ENCODE assay signal across 27 mouse cellular contexts in the genomic region with DNA sequence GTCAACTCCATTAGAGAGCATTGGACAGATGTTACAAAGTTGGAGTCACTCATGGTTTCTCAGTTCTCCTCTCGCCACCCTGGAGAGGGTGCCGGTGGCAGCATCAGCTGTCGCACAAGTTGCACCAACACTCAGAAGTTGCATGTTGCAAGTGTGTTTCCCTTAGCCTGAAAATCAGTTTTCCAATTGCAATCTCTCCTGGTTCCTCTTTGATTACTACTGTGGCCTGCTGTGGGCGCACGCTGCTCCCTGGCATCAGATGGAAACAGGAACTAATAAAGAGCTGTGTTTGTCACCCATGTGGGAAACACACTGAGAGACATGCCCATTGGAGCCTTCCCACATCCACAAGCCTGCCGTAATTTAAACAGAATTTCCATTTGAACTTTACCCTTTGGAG. TPM values are rescaled to one million over a fixed set of nuclear protein-coding genes. Genes with fewer than 3 reads are reported as not detected.
DNase-seq lines count a peak whose midpoint lies in the region; ATAC-seq and TF ChIP-seq lines count a peak whose summit lies in the region.
"Had no signal": no experiment of that assay in that cellular context is flagged by ENCODE, and none has a peak within 500 bp of the region (broad histone marks: within the 10 kb centered on the region; RNA-seq: fewer than 3 reads in every experiment).

No protein-coding gene starts in this region.

- peak overlapping the region; percentile 36 for H3K27ac ChIP-seq in bone marrow macrophage, adult 2 months (ENCODE audit: insufficient read depth, low read depth, low read length)
- no peak overlapping the region for H3K27ac ChIP-seq in hindbrain, embryonic 10.5 days
- H3K27ac ChIP-seq in intestine, postnatal 0 days (ENCODE audit: low read depth, low read length), result no peak overlapping the region
- H3K27ac ChIP-seq: embryonic facial prominence, embryonic 12.5 days; embryonic facial prominence, embryonic 15.5 days; heart, adult 2 months; heart, embryonic 10.5 days; heart, embryonic 13.5 days; hindbrain, embryonic 13.5 days; intestine, embryonic 15.5 days had no signal

- peaks cover 35% of the 10 kb centered on the region for H3K36me3 ChIP-seq in hindbrain, embryonic 10.5 days
- peaks cover 7% of the 10 kb centered on the region; the same call in 1 of the 2 replicates for H3K36me3 ChIP-seq in intestine, postnatal 0 days (ENCODE audit: control insufficient read depth, insufficient read depth)
- H3K36me3 ChIP-seq: embryonic facial prominence, embryonic 12.5 days; intestine, embryonic 15.5 days had no signal

- TF ChIP-seq CTCF in bone marrow macrophage, adult 2 months (IDR thresholded peaks at IDR 0.05; ENCODE audit: low read depth, low read length), result no peak
- no peak for TF ChIP-seq CTCF in intestine, postnatal 0 days (IDR thresholded peaks at IDR 0.05; ENCODE audit: low read depth)

- peaks cover 8% of the 10 kb centered on the region for H3K4me1 ChIP-seq in bone marrow macrophage, adult 2 months (ENCODE audit: control insufficient read depth, insufficient read depth, low read length)
- H3K4me1 ChIP-seq in hindbrain, embryonic 10.5 days (replicated peaks), result no peaks in the 10 kb centered on the region
- H3K4me1 ChIP-seq in intestine, postnatal 0 days (replicated peaks; ENCODE audit: control insufficient read depth, insufficient read depth, low read length), result no peaks in the 10 kb centered on the region
- H3K4me1 ChIP-seq: embryonic facial prominence, embryonic 12.5 days; embryonic facial prominence, embryonic 15.5 days; heart, embryonic 10.5 days; hindbrain, embryonic 13.5 days; intestine, embryonic 15.5 days had no signal

- H3K9ac ChIP-seq in intestine, postnatal 0 days (ENCODE audit: low read depth, low read length), result no peak overlapping the region
- H3K9ac ChIP-seq: embryonic facial prominence, embryonic 12.5 days; embryonic facial prominence, embryonic 15.5 days; forebrain, postnatal 0 days; heart, embryonic 13.5 days; hindbrain, embryonic 13.5 days; intestine, embryonic 15.5 days had no signal

- DNase-seq in monocyte, adult 2 months (ENCODE audit: low read depth in 1 of 2, low spot score in 2 of 2), result peak; percentile 6 to 11
- DNase-seq in hindbrain, embryonic 10.5 days (ENCODE audit: low spot score), result no peak
- DNase-seq in left cerebral cortex, adult 8-10 months (ENCODE audit: low spot score in 2 of 2), result no peak
- DNase-seq: adrenal gland, postnatal 10 days; adrenal gland, postnatal 36 days; cerebellum, adult 11-12 months; cerebellum, adult 8-10 months; cerebellum, postnatal 14 days; forebrain, postnatal 0 days; gastrocnemius, postnatal 25 days; heart, postnatal 14 days; heart, postnatal 4 days had no signal

- H3K4me3 ChIP-seq in bone marrow macrophage, adult 2 months (ENCODE audit: insufficient read depth, low read length), result no peak overlapping the region
- no peak overlapping the region for H3K4me3 ChIP-seq in hindbrain, embryonic 10.5 days
- H3K4me3 ChIP-seq in intestine, postnatal 0 days (ENCODE audit: low read depth, low read length), result no peak overlapping the region
- H3K4me3 ChIP-seq: embryonic facial prominence, embryonic 12.5 days; embryonic facial prominence, embryonic 15.5 days; heart, adult 2 months; heart, embryonic 10.5 days; heart, embryonic 13.5 days; hindbrain, embryonic 13.5 days; intestine, embryonic 15.5 days had no signal

- no peak for ATAC-seq in monocyte, adult 5-6 weeks (replicated peaks; ENCODE audit: insufficient number of reproducible peaks, low FRiP score, low TSS enrichment, poor library complexity, severe bottlenecking)
- peak; percentile 56 to 62; a peak in 2 of 4 replicates for ATAC-seq in hematopoietic stem cell, adult 5-6 weeks (replicated peaks in 1 of 2; ENCODE audit: insufficient read depth in 1 of 2, low FRiP score in 2 of 2, low TSS enrichment in 1 of 2, low read depth in 1 of 2, poor library complexity in 2 of 2, severe bottlenecking in 2 of 2)
- ATAC-seq in neutrophil, adult 5-6 weeks (ENCODE audit: extremely low read depth, insufficient number of reproducible peaks, low FRiP score, poor library complexity, severe bottlenecking), result 0 out of 2 replicates have a peak, but pooled peaks have one; percentile 16
- ATAC-seq in intestine, postnatal 0 days, result no peak
- ATAC-seq: forebrain, embryonic 14.5 days; forebrain, postnatal 0 days; hindbrain, embryonic 16.5 days; intestine, embryonic 15.5 days; Patski had no signal

- H3K9me3 ChIP-seq in hindbrain, embryonic 10.5 days, result no peaks in the 10 kb centered on the region
- H3K9me3 ChIP-seq in intestine, postnatal 0 days (ENCODE audit: control insufficient read depth), result no peaks in the 10 kb centered on the region
- H3K9me3 ChIP-seq: embryonic facial prominence, embryonic 12.5 days; embryonic facial prominence, embryonic 15.5 days; heart, embryonic 10.5 days; heart, embryonic 13.5 days; hindbrain, embryonic 13.5 days; intestine, embryonic 15.5 days had no signal

- H3K4me2 ChIP-seq in intestine, postnatal 0 days (replicated peaks; ENCODE audit: low read depth), result no peak overlapping the region
- H3K4me2 ChIP-seq: embryonic facial prominence, embryonic 12.5 days; embryonic facial prominence, embryonic 15.5 days; heart, embryonic 13.5 days; hindbrain, embryonic 13.5 days; intestine, embryonic 15.5 days had no signal

- 95% methylated on average over 6 of the region's 6 CpGs for WGBS in hindbrain, embryonic 10.5 days
- WGBS in intestine, postnatal 0 days, result 91% methylated on average over 6 of the region's 6 CpGs

- no peaks in the 10 kb centered on the region for H3K27me3 ChIP-seq in hindbrain, embryonic 10.5 days (ENCODE audit: insufficient read depth, poor library complexity, severe bottlenecking)
- no peaks in the 10 kb centered on the region for H3K27me3 ChIP-seq in intestine, postnatal 0 days (replicated peaks; ENCODE audit: control insufficient read depth, insufficient read depth, low read length)
- H3K27me3 ChIP-seq: embryonic facial prominence, embryonic 12.5 days; embryonic facial prominence, embryonic 15.5 days; heart, embryonic 13.5 days; hindbrain, embryonic 13.5 days; intestine, embryonic 15.5 days; Patski had no signal

- TF ChIP-seq POLR2A in bone marrow macrophage, adult 2 months (IDR thresholded peaks at IDR 0.05; ENCODE audit: borderline replicate concordance, low read depth, low read length), result no peak

RNA-seq across cellular contexts. Expression of gene Strn3, which starts 26.9 kb away (rescaled TPM):
- total RNA-seq in monocyte, adult 5-6 weeks (2017), result 96.7 to 110 TPM (median 107 TPM) in 3 replicates
- polyA plus RNA-seq in bone marrow macrophage, adult 2 months (2012; ENCODE audit: insufficient read depth, insufficient read length, missing spikeins), result 35.1 and 38.2 TPM in 2 replicates
- 89.7 and 89.9 TPM in 2 replicates for total RNA-seq in hematopoietic stem cell, adult 5-6 weeks (2017)
- total RNA-seq in neutrophil, adult 5-6 weeks (2017), result 82.3 and 88.6 TPM in 2 replicates
- polyA plus RNA-seq in hindbrain, embryonic 10.5 days (2016; fragmentation: Nextera tagmentation; extraction: Ambion mirVana), result 39.2 and 41.6 TPM in 2 replicates
- polyA plus RNA-seq in intestine, postnatal 0 days (2015; fragmentation: Nextera tagmentation; extraction: Ambion mirVana), result 22.2 and 22.9 TPM in 2 replicates
- 10 to 100 TPM; 83.8 to 90.6 (median 86.9) TPM for total RNA-seq in left cerebral cortex, adult 8-10 months (2022)

RNA-seq across cellular contexts. Expression of gene Ap4s1, which starts 27.8 kb away (rescaled TPM):
- 23.3 to 39.5 TPM (median 38.4 TPM) in 3 replicates for total RNA-seq in monocyte, adult 5-6 weeks (2017)
- 24.9 and 27.6 TPM in 2 replicates for polyA plus RNA-seq in bone marrow macrophage, adult 2 months (2012; ENCODE audit: insufficient read depth, insufficient read length, missing spikeins)
- total RNA-seq in hematopoietic stem cell, adult 5-6 weeks (2017), result 32.2 and 34.3 TPM in 2 replicates
- 26.3 and 35.0 TPM in 2 replicates for total RNA-seq in neutrophil, adult 5-6 weeks (2017)
- polyA plus RNA-seq in hindbrain, embryonic 10.5 days (2016; fragmentation: Nextera tagmentation; extraction: Ambion mirVana), result 38.6 and 48.6 TPM in 2 replicates
- polyA plus RNA-seq in intestine, postnatal 0 days (2015; fragmentation: Nextera tagmentation; extraction: Ambion mirVana), result 24.0 and 25.7 TPM in 2 replicates
- total RNA-seq in left cerebral cortex, adult 8-10 months (2022), result 10 to 100 TPM; 58.0 to 65.7 (median 61.2) TPM

Comparison
In these comparisons a context has a peak if more than half of its experiments do, and no peak if none do; other contexts are left out.
1. DNase-seq: peak in monocyte, adult 2 months (2 of 2); none in hindbrain, embryonic 10.5 days (single experiment) and left cerebral cortex, adult 8-10 months (0 of 2).
2. ATAC-seq: peak in hematopoietic stem cell, adult 5-6 weeks (2 of 2) and neutrophil, adult 5-6 weeks (single experiment); none in monocyte, adult 5-6 weeks (single experiment) and intestine, postnatal 0 days (single experiment).